Mouse (Mus musculus) olfactory bulb, adult 2 months (tissue): Measurements from ENCODE around the gene Dner.

Source experiments
- CTCF ChIP-seq: fragments of 200-500 bp; IDR thresholded peaks from 2 replicates; pipeline ENCODE4 v1.5.1; 2012; ENCODE audit warnings: low read depth, mild to moderate bottlenecking, low read length, moderate library complexity; ENCODE audit not compliant: insufficient read depth
- POLR2A ChIP-seq: fragments of 200-500 bp; IDR thresholded peaks from 2 replicates; pipeline ENCODE4 v1.6.1; 2012; ENCODE audit warnings: mild to moderate bottlenecking, low read depth, low read length, moderate library complexity; ENCODE audit not compliant: insufficient read depth

- no peak for TF ChIP-seq POLR2A
- no peak for TF ChIP-seq CTCF
Measured at GRCm38 (mm10) chr1:84422881-84423280, 273.1 kb downstream of the Dner start.
